Mouse (Mus musculus) embryonic stem cell, embryonic (primary cell): ENCODE results near the gene Arsb.
"Not testable (repeated sequence)": the region's sequence is repeated elsewhere in the genome, so short reads cannot be mapped to it uniquely, and the experiment has no call there.

Source experiments
- CTCF ChIA-PET, 4 experiments: fragments of 300-600 bp in 2 of 4; fragments of 350-600 bp in 2 of 4; sonication (Branson Sonifier 250); formaldehyde crosslinking; loops; one replicate each; lab custom pipeline; 2022; ENCODE audit warnings: inconsistent platforms in 2 of 4; lab: Charles Lee
- POLR2A ChIA-PET, 4 experiments: fragments of 300-600 bp in 2 of 4; fragments of 350-600 bp in 2 of 4; sonication (Branson Sonifier 250); formaldehyde crosslinking; loops; one replicate each; lab custom pipeline; 2022; ENCODE audit warnings: antibody characterized with exemption in 4 of 4, inconsistent platforms in 1 of 4; lab: Charles Lee

Gene Arsb

GRCm38 (mm10) chr13:93772861-93773260 lies 1.4 kb downstream of the Arsb start:
- ChIA-PET POLR2A (interaction anchor here in 1 of 4 experiments (2.6 kb wide), 1 partner anchor 12 kb away, joined by 7 read pairs; no protein-coding TSS in a partner anchor), CTCF (no interaction called here)

GRCm38 (mm10) chr13:93773704-93774315 lies 2.4 kb downstream of the Arsb start:
- ChIA-PET POLR2A (interaction anchor here in 2 of 4 experiments (0.6 to 2.6 kb wide), 2 partner anchors 11 to 411 kb away, joined by 3 to 7 read pairs; no protein-coding TSS in a partner anchor), CTCF (no interaction called here)

DNA sequence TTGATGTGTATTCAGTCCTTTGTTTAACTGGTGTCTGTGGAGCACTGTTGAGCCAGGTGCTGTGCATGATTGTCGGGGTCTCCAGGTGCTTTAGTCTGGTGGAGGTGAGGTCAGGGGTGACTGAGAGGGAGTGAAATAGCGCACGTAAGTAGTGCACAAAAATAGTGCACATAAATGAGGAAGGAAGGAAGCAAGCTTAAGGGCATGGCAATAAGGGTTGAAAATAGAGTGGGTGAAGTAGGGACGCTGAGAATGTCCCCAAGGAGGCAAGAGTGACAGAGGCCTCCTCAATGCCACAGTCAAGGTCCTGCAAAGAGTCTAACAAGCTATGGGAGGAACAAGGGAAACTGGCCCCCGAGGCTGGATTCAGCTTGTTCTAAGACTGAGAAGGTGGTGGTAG lies 11.4 kb downstream of the Arsb start:
- ChIA-PET CTCF (no interaction called here), POLR2A (interaction anchor here in 1 of 4 experiments (0.5 kb wide), 1 partner anchor 56 kb away, joined by 3 read pairs; no protein-coding TSS in a partner anchor)

- POLR2A ChIA-PET: interaction anchor here in 2 of 4 experiments (0.5 to 1.7 kb wide), 2 partner anchors 13 to 22 kb away, joined by 7 to 10 read pairs; no protein-coding TSS in a partner anchor
- CTCF ChIA-PET: interaction anchor here in 1 of 4 experiments (0.8 kb wide), 1 partner anchor 420 kb away, joined by 4 read pairs; no protein-coding TSS in a partner anchor
Measured at GRCm38 (mm10) chr13:93785329-93785728, 13.9 kb downstream of the Arsb start.

- POLR2A ChIA-PET: no interaction called here
Measured at GRCm38 (mm10) chr13:93786051-93786450, 14.6 kb downstream of the Arsb start.

DNA sequence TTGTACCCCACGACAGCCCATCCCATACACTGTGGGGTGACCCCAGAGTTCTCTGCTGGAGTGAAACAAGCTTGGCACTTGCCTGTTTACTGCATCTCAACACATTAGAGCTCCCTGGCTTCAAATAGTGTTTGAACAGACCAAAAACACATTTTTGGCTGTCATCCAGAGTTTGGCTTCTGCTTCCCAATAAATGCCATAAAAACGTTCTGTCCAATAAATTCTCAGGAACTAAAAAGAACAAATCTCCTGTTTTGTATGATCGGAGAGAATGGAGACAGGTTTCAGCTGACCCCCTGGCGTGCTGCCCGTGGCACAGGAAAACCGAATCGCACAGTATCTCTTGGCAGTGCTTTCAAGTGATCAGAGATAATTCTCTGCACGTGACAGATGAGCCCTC lies 16.2 kb downstream of the Arsb start:
- POLR2A ChIA-PET: no interaction called here
- CTCF ChIA-PET: no interaction called here

More at GRCm38 (mm10) chr13:93786051-93786450, 14.6 kb downstream of the Arsb start:
- CTCF ChIA-PET: interaction anchor here in 1 of 4 experiments (0.8 kb wide), 1 partner anchor 419 kb away, joined by 4 read pairs; no protein-coding TSS in a partner anchor

DNA sequence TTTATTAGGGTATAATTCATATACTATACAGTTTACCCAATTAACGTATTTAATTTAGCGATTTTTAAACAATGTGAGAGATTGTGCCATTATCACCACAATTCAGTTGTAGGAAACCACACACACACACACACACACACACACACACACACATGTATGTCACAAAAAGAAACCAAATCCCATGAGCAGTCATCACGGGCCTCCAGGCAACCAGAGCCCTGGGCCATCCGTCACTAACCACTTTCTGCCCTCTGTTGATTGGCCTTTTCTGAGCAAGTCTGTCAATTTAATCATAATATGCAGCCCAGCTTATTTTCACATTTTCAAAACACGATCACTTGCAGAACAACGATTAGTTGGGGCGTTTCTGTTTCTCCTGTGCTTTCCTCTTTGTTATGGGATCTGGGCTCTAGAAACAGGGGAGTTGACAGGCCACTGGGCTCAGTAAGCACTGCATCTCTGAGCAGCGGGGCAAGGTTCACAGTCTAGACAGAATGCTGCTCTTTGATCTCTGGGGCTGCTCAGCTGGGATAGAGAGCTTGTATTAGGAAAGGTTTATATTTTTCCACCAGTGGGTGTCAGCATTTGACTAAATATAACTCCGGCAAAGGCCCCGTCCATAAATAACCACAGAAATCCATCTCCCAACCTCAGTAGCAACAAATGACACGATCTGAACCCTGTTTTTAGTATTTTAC lies 21.7 kb downstream of the Arsb start:
- CTCF ChIA-PET: interaction anchor here (0.5 to 1.6 kb wide), 6 partner anchors 275 to 1418 kb away, joined by 3 to 7 read pairs (median 5); no protein-coding TSS in a partner anchor
- POLR2A ChIA-PET: interaction anchor here in 1 of 4 experiments (0.6 kb wide), 1 partner anchor 35 kb away, joined by 3 read pairs; no protein-coding TSS in a partner anchor

- POLR2A ChIA-PET: no interaction called here
- CTCF ChIA-PET: interaction anchor here in 3 of 4 experiments (1.0 to 1.6 kb wide), 4 partner anchors 274 to 419 kb away, joined by 3 to 7 read pairs (median 6); no protein-coding TSS in a partner anchor
Measured at GRCm38 (mm10) chr13:93793643-93794182, 22.3 kb downstream of the Arsb start.

GRCm38 (mm10) chr13:93797011-93797600 lies 25.7 kb downstream of the Arsb start:
- ChIA-PET POLR2A (interaction anchor here in 1 of 4 experiments (0.6 kb wide), 1 partner anchor 333 kb away, joined by 3 read pairs; no protein-coding TSS in a partner anchor), CTCF (no interaction called here)

- POLR2A ChIA-PET: interaction anchor here in 1 of 4 experiments (0.6 kb wide), 1 partner anchor 988 kb away, joined by 3 read pairs; no protein-coding TSS in a partner anchor
- CTCF ChIA-PET: not testable (repeated sequence)
Measured at GRCm38 (mm10) chr13:93810311-93810710, 38.9 kb downstream of the Arsb start.

GRCm38 (mm10) chr13:93814081-93814480 lies 42.7 kb downstream of the Arsb start:
- CTCF ChIA-PET: interaction anchor here in 1 of 4 experiments (0.6 kb wide), 1 partner anchor 391 kb away, joined by 12 read pairs; no protein-coding TSS in a partner anchor
- POLR2A ChIA-PET: no interaction called here

- POLR2A ChIA-PET: no interaction called here
- CTCF ChIA-PET: no interaction called here
Measured at GRCm38 (mm10) chr13:93814676-93815075, 43.2 kb downstream of the Arsb start.

DNA sequence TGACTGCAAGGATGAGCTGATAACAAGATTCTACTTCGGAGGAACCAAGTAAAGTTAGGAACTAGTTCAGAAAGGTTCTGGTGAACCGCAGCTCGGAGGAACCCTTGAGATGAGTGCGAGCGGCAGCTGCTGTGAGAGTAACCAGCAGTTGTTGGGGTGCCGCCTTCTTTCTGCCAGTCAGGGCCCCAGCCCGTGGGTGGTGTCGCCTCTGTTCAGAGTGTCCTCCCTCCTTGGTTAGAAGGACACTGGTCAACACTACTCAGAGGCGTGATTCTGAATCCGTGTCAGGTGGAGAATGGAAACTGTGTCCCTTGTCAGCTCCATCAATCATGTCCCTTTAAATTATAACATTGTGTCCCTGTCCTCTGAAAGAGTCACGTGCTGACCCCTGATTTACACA lies 43.7 kb downstream of the Arsb start:
- ChIA-PET CTCF (interaction anchor here in 1 of 4 experiments (0.6 kb wide), 1 partner anchor 390 kb away, joined by 8 read pairs; no protein-coding TSS in a partner anchor), POLR2A (no interaction called here)

GRCm38 (mm10) chr13:93816127-93816526 lies 44.7 kb downstream of the Arsb start:
- POLR2A ChIA-PET: no interaction called here
- CTCF ChIA-PET: no interaction called here

DNA sequence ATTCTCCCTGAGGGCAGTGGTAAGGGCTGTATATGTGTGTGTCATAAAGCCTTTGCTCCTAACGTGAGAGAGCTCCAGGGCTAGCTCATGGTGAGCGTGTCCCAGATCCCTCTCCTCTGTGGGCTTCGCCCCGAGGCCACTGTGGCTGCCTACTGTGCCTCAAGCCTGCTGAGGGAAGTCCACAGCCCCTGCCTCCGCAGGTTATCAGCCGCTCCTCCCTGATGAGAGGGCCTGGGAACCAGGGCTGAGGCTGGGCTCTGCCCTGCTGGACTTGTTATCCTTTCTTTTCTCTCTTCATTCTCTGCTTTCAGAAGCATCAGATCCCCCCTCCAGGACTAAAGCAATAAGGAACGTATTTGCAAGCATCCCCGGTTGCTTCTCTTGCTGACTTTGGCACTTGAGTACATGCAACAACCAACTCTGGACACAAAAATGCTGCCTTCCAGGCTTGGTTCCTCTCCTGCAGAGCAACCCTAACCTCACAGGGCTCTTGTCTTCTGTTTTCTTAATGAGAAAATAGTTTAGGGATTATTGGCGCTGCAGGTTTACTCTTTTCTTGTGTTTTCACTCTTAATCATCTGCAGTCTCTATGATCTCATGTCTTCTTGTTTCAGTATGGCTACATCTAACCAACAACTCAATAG lies 45.4 kb downstream of the Arsb start:
- CTCF ChIA-PET: no interaction called here
- POLR2A ChIA-PET: no interaction called here

GRCm38 (mm10) chr13:93820173-93820572 lies 48.7 kb downstream of the Arsb start:
- ChIA-PET CTCF (no interaction called here), POLR2A (no interaction called here)

- POLR2A ChIA-PET: no interaction called here
Measured at GRCm38 (mm10) chr13:93822001-93822400, 50.6 kb downstream of the Arsb start.

More at GRCm38 (mm10) chr13:93822001-93822400, 50.6 kb downstream of the Arsb start:
- CTCF ChIA-PET: interaction anchor here in 1 of 4 experiments (1.2 kb wide), 1 partner anchor 384 kb away, joined by 3 read pairs; no protein-coding TSS in a partner anchor
